Comparison of ENCODE assay signal across 19 mouse cellular contexts in genomic region chr10:113592126-113592525, GRCm38 (mm10).
"Had no signal": no experiment of that assay in that cellular context is flagged by ENCODE, and none has a peak within 500 bp of the region (broad histone marks: within the 10 kb centered on the region; RNA-seq: fewer than 3 reads in every experiment).

No protein-coding gene starts in this region.

- H3K27ac ChIP-seq: intestine, embryonic 15.5 days; kidney, postnatal 0 days; layer of hippocampus, adult 2 months; liver, embryonic 13.5 days; midbrain, embryonic 12.5 days; neural tube, embryonic 12.5 days; neural tube, embryonic 15.5 days; stomach, embryonic 15.5 days had no signal

- H3K36me3 ChIP-seq: intestine, embryonic 15.5 days; liver, embryonic 13.5 days; midbrain, embryonic 12.5 days; neural tube, embryonic 12.5 days; neural tube, embryonic 15.5 days; stomach, embryonic 15.5 days had no signal

- DNase-seq: kidney, adult 18-20 months; kidney, adult 9 months; kidney, postnatal 25 days; layer of hippocampus, adult 9-11 months; liver, embryonic 13.5 days; lung, adult 2 months; lung, postnatal 14 days; lung, postnatal 4 days; right cerebral cortex, adult 18-20 months; right cerebral cortex, postnatal 14 days; right cerebral cortex, postnatal 4 days; thymus, postnatal 25 days had no signal

- H3K9me3 ChIP-seq: intestine, embryonic 15.5 days; liver, embryonic 13.5 days; midbrain, embryonic 12.5 days; neural tube, embryonic 12.5 days; neural tube, embryonic 15.5 days; stomach, embryonic 15.5 days had no signal

- H3K4me2 ChIP-seq: intestine, embryonic 15.5 days; liver, embryonic 13.5 days; midbrain, embryonic 12.5 days; neural tube, embryonic 12.5 days; neural tube, embryonic 15.5 days; stomach, embryonic 15.5 days had no signal

- H3K9ac ChIP-seq: intestine, embryonic 15.5 days; liver, embryonic 13.5 days; midbrain, embryonic 12.5 days; neural tube, embryonic 12.5 days; neural tube, embryonic 15.5 days; stomach, embryonic 15.5 days had no signal

- H3K4me1 ChIP-seq: intestine, embryonic 15.5 days; liver, embryonic 13.5 days; midbrain, embryonic 12.5 days; neural tube, embryonic 12.5 days; neural tube, embryonic 15.5 days; stomach, embryonic 15.5 days had no signal

- H3K27me3 ChIP-seq: intestine, embryonic 15.5 days; liver, embryonic 13.5 days; midbrain, embryonic 12.5 days; neural tube, embryonic 12.5 days; neural tube, embryonic 15.5 days; stomach, embryonic 15.5 days had no signal

- H3K4me3 ChIP-seq: intestine, embryonic 15.5 days; layer of hippocampus, adult 2 months; liver, embryonic 13.5 days; midbrain, embryonic 12.5 days; neural tube, embryonic 12.5 days; neural tube, embryonic 15.5 days; stomach, embryonic 15.5 days had no signal

- ATAC-seq: intestine, embryonic 15.5 days had no signal
